Mouse (Mus musculus): ENCODE data around the gene Ada. TPM values are rescaled to one million over a fixed set of nuclear protein-coding genes. Genes with fewer than 3 reads are reported as not detected.

Gene Ada
- polyA plus RNA-seq, 1 experiment from 2014 or later = 7.3 TPM

Other genes with a start within 250 kb of the Ada start
- gene Hnf4a, start 243.4 kb downstream of the Ada start, polyA plus RNA-seq (2016; fragmentation: Nextera tagmentation; extraction: Ambion mirVana) = not detected in 2 replicates
- gene Ttpal, start 147.9 kb downstream of the Ada start, polyA plus RNA-seq (2016; fragmentation: Nextera tagmentation; extraction: Ambion mirVana) = 49.4 and 49.8 TPM in 2 replicates
- 32.1 and 36.1 TPM in 2 replicates for gene Serinc3, start 105.1 kb downstream of the Ada start, polyA plus RNA-seq (2016; fragmentation: Nextera tagmentation; extraction: Ambion mirVana)
- gene Pkig, start 91.9 kb downstream of the Ada start, polyA plus RNA-seq (2016; fragmentation: Nextera tagmentation; extraction: Ambion mirVana) = 156 and 158 TPM in 2 replicates
- 0.15 and 0.28 TPM in 2 replicates for gene Ccn5, start 70.6 kb upstream of the Ada start, polyA plus RNA-seq (2016; fragmentation: Nextera tagmentation; extraction: Ambion mirVana)
- gene Kcnk15, start 103.4 kb upstream of the Ada start, polyA plus RNA-seq (2016; fragmentation: Nextera tagmentation; extraction: Ambion mirVana) = not detected in 2 replicates
- gene Rims4, start 168.4 kb upstream of the Ada start, polyA plus RNA-seq (2016; fragmentation: Nextera tagmentation; extraction: Ambion mirVana) = 3.5 and 4.2 TPM in 2 replicates
- 339 and 340 TPM in 2 replicates for gene Ywhab, start 244.7 kb upstream of the Ada start, polyA plus RNA-seq (2016; fragmentation: Nextera tagmentation; extraction: Ambion mirVana)

All from forebrain, embryonic 12.5 days (tissue).